Mouse (Mus musculus) stomach, postnatal 0 days (tissue): Measurements from ENCODE around the gene Kif3a.

ENCODE experiments used
- CTCF ChIP-seq: IDR thresholded peaks from 2 replicates; pipeline ENCODE4 v1.5.1; 2016; ENCODE audit warnings: antibody characterized with exemption, low read depth, mild to moderate bottlenecking, moderate library complexity
- EP300 ChIP-seq: optimal IDR thresholded peaks from 2 replicates; pipeline ENCODE3; 2016; ENCODE audit warnings: antibody characterized with exemption

DNA sequence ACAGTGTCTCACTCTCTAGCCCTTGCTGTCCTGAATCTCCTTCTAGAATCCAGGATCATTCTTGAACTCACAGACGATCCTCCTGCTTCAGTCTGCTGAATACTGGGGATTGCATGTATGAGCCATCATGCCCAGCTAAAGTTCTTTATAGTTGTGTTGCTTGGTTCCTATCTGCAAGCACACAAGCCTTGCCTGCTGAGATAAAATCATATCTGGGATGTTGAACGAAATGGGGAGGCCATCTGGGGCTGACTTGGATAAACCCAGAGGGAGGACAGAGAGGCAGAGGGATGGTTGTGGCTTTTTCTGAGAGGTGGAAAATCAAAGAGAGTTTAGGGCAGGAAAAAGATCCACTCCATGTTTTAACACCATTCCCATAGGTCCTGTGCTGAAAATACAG lies 5.2 kb upstream of the Kif3a start:
- TF ChIP-seq CTCF (no peak), EP300 (no peak)
